14 mouse cellular contexts compared by ENCODE assay signal in genomic region chr14:123009108-123010018, GRCm38 (mm10). TPM values are rescaled to one million over a fixed set of nuclear protein-coding genes. Genes with fewer than 3 reads are reported as not detected.
DNase-seq lines count a peak whose midpoint lies in the region; ATAC-seq and TF ChIP-seq lines count a peak whose summit lies in the region.
"Had no signal": no experiment of that assay in that cellular context is flagged by ENCODE, and none has a peak within 500 bp of the region (broad histone marks: within the 10 kb centered on the region; RNA-seq: fewer than 3 reads in every experiment).

No protein-coding gene starts in this region.

- no peak for TF ChIP-seq POLR2A in brain, embryonic 14.5 days (IDR thresholded peaks at IDR 0.05; ENCODE audit: borderline replicate concordance, extremely low read depth, insufficient read depth, insufficient read length, poor library complexity, severe bottlenecking)

- DNase-seq in hindbrain, embryonic 11.5 days (ENCODE audit: low spot score) = no peak
- DNase-seq in hindbrain, embryonic 10.5 days (ENCODE audit: low spot score) = no peak
- peak; percentile 83 for DNase-seq in brain, embryonic 14.5 days (ENCODE audit: low read depth)
- peak; percentile 51 for DNase-seq in forebrain, postnatal 0 days
- peak; percentile 35 for DNase-seq in midbrain, postnatal 0 days (ENCODE audit: low spot score)
- no peak for DNase-seq in left cerebral cortex, postnatal 36 days (ENCODE audit: low spot score in 2 of 2)
- DNase-seq in adrenal gland, adult 2 months = no peak
- DNase-seq: adrenal gland, postnatal 36 days; cerebellum, adult 11-12 months; gastrocnemius, postnatal 25 days; right cerebral cortex, postnatal 25 days had no signal

- 71% methylated on average over 18 of the region's 18 CpGs for WGBS in hindbrain, embryonic 11.5 days
- 77% methylated on average over 18 of the region's 18 CpGs for WGBS in hindbrain, embryonic 10.5 days
- WGBS in forebrain, postnatal 0 days = 39% methylated on average over 18 of the region's 18 CpGs
- 34% methylated on average over 18 of the region's 18 CpGs for WGBS in midbrain, postnatal 0 days

- H3K4me3 ChIP-seq in hindbrain, embryonic 11.5 days (ENCODE audit: low read depth, low read length) = no peak overlapping the region
- no peak overlapping the region for H3K4me3 ChIP-seq in hindbrain, embryonic 10.5 days
- H3K4me3 ChIP-seq in forebrain, postnatal 0 days (ENCODE audit: low read depth, low read length) = no peak overlapping the region
- no peak overlapping the region for H3K4me3 ChIP-seq in midbrain, postnatal 0 days (ENCODE audit: low read depth, low read length)
- H3K4me3 ChIP-seq: liver, embryonic 15.5 days had no signal

- H3K4me1 ChIP-seq in hindbrain, embryonic 11.5 days (replicated peaks; ENCODE audit: control insufficient read depth, insufficient read depth, low read length) = no peaks in the 10 kb centered on the region
- no peaks in the 10 kb centered on the region for H3K4me1 ChIP-seq in hindbrain, embryonic 10.5 days (replicated peaks)
- H3K4me1 ChIP-seq in forebrain, postnatal 0 days (ENCODE audit: insufficient read depth) = no peaks in the 10 kb centered on the region
- H3K4me1 ChIP-seq in midbrain, postnatal 0 days (ENCODE audit: insufficient read depth, low read length) = no peaks in the 10 kb centered on the region
- H3K4me1 ChIP-seq: liver, embryonic 15.5 days had no signal

- peak; percentile 72 for ATAC-seq in hindbrain, embryonic 11.5 days (ENCODE audit: low FRiP score)
- ATAC-seq in forebrain, postnatal 0 days = peak; percentile 88
- ATAC-seq in midbrain, postnatal 0 days (ENCODE audit: low FRiP score) = peak; percentile 90
- ATAC-seq: intestine, postnatal 0 days had no signal

- no peak overlapping the region for H3K27ac ChIP-seq in hindbrain, embryonic 11.5 days (ENCODE audit: low read depth, low read length)
- H3K27ac ChIP-seq in hindbrain, embryonic 10.5 days = no peak overlapping the region
- peak overlapping the region; percentile 51 for H3K27ac ChIP-seq in forebrain, postnatal 0 days (ENCODE audit: low read depth, low read length)
- peak overlapping the region; percentile 49 for H3K27ac ChIP-seq in midbrain, postnatal 0 days (ENCODE audit: low read depth, low read length)
- H3K27ac ChIP-seq: liver, embryonic 15.5 days; macrophage had no signal

- H3K9me3 ChIP-seq in hindbrain, embryonic 11.5 days (ENCODE audit: control insufficient read depth, low read length) = no peaks in the 10 kb centered on the region
- H3K9me3 ChIP-seq in hindbrain, embryonic 10.5 days = no peaks in the 10 kb centered on the region
- H3K9me3 ChIP-seq in forebrain, postnatal 0 days (ENCODE audit: low read length) = no peaks in the 10 kb centered on the region
- no peaks in the 10 kb centered on the region for H3K9me3 ChIP-seq in midbrain, postnatal 0 days (ENCODE audit: low read length)
- H3K9me3 ChIP-seq: liver, embryonic 15.5 days had no signal

- H3K9ac ChIP-seq in hindbrain, embryonic 11.5 days (ENCODE audit: low read depth, low read length) = no peak overlapping the region
- no peak overlapping the region for H3K9ac ChIP-seq in forebrain, postnatal 0 days
- H3K9ac ChIP-seq in midbrain, postnatal 0 days (replicated peaks; ENCODE audit: low read length, poor library complexity, severe bottlenecking) = no peak overlapping the region
- H3K9ac ChIP-seq: liver, embryonic 15.5 days had no signal

- H3K27me3 ChIP-seq in hindbrain, embryonic 11.5 days (ENCODE audit: control insufficient read depth, insufficient read depth, low read length) = no peaks in the 10 kb centered on the region
- no peaks in the 10 kb centered on the region for H3K27me3 ChIP-seq in hindbrain, embryonic 10.5 days (ENCODE audit: insufficient read depth, poor library complexity, severe bottlenecking)
- no peaks in the 10 kb centered on the region for H3K27me3 ChIP-seq in forebrain, postnatal 0 days (ENCODE audit: insufficient read depth, low read length)
- no peaks in the 10 kb centered on the region for H3K27me3 ChIP-seq in midbrain, postnatal 0 days (ENCODE audit: insufficient read depth, low read length)
- H3K27me3 ChIP-seq: liver, embryonic 15.5 days had no signal

- H3K36me3 ChIP-seq in hindbrain, embryonic 11.5 days (ENCODE audit: control insufficient read depth, insufficient read depth, low read length) = no peaks in the 10 kb centered on the region
- H3K36me3 ChIP-seq in hindbrain, embryonic 10.5 days = no peaks in the 10 kb centered on the region
- H3K36me3 ChIP-seq in forebrain, postnatal 0 days (ENCODE audit: insufficient read depth) = no peaks in the 10 kb centered on the region
- no peaks in the 10 kb centered on the region for H3K36me3 ChIP-seq in midbrain, postnatal 0 days (ENCODE audit: insufficient read depth, low read length)
- H3K36me3 ChIP-seq: liver, embryonic 15.5 days had no signal

- no peak overlapping the region for H3K4me2 ChIP-seq in hindbrain, embryonic 11.5 days (replicated peaks; ENCODE audit: low read depth, low read length)
- H3K4me2 ChIP-seq in forebrain, postnatal 0 days (ENCODE audit: low read depth) = no peak overlapping the region
- no peak overlapping the region for H3K4me2 ChIP-seq in midbrain, postnatal 0 days (ENCODE audit: low read depth, low read length, poor library complexity, severe bottlenecking)
- H3K4me2 ChIP-seq: liver, embryonic 15.5 days had no signal

- no peak for TF ChIP-seq CTCF in brain, embryonic 14.5 days (IDR thresholded peaks at IDR 0.05; ENCODE audit: borderline replicate concordance, extremely low read depth, insufficient read depth, insufficient read length)
- TF ChIP-seq CTCF in forebrain, postnatal 0 days (IDR thresholded peaks at IDR 0.05; ENCODE audit: low read depth) = no peak
- no peak for TF ChIP-seq CTCF in midbrain, postnatal 0 days (IDR thresholded peaks at IDR 0.05)

- intact Hi-C loops in left cerebral cortex, postnatal 36 days (cut with DNase I) = no loop called here

RNA-seq across cellular contexts. Expression of gene Tmtc4, which starts 25.5 kb away (rescaled TPM):
- polyA plus RNA-seq in hindbrain, embryonic 11.5 days (2014; fragmentation: Nextera tagmentation; extraction: Ambion mirVana) = 40.0 and 43.5 TPM in 2 replicates
- 28.5 and 29.0 TPM in 2 replicates for polyA plus RNA-seq in hindbrain, embryonic 10.5 days (2016; fragmentation: Nextera tagmentation; extraction: Ambion mirVana)
- polyA plus RNA-seq in brain, embryonic 14.5 days (2012; rRNA removed) = 32.0 and 40.0 TPM in 2 replicates
- total RNA-seq in forebrain, postnatal 0 days (2014; rRNA removed) = 48.5 and 51.8 TPM in 2 replicates
- 27.7 and 30.1 TPM in 2 replicates for polyA plus RNA-seq in forebrain, postnatal 0 days (2015; fragmentation: Nextera tagmentation; extraction: Ambion mirVana)
- 62.1 and 79.5 TPM in 2 replicates for total RNA-seq in midbrain, postnatal 0 days (2014; rRNA removed)
- 32.2 and 32.9 TPM in 2 replicates for polyA plus RNA-seq in midbrain, postnatal 0 days (2015; fragmentation: Nextera tagmentation; extraction: Ambion mirVana)
- total RNA-seq in left cerebral cortex, postnatal 36 days (2021) = 10 to 100 TPM; 22.2 to 23.6 TPM
- 10 to 100 TPM; 18.7 to 22.4 TPM for total RNA-seq in adrenal gland, adult 2 months (2021)
- 3.0 and 7.0 TPM in 2 replicates for polyA plus RNA-seq in adrenal gland, adult 2 months (2012; rRNA removed)

Comparison
In these comparisons a context has a peak if more than half of its experiments do, and no peak if none do; other contexts are left out.
1. DNase-seq: peak in brain, embryonic 14.5 days (single experiment), forebrain, postnatal 0 days (single experiment) and midbrain, postnatal 0 days (single experiment); none in hindbrain, embryonic 11.5 days (single experiment), hindbrain, embryonic 10.5 days (single experiment), left cerebral cortex, postnatal 36 days (0 of 2) and adrenal gland, adult 2 months (single experiment).
2. H3K27ac ChIP-seq: peak in forebrain, postnatal 0 days (single experiment) and midbrain, postnatal 0 days (single experiment); none in hindbrain, embryonic 11.5 days (single experiment) and hindbrain, embryonic 10.5 days (single experiment).
3. Peak in every context shown above with its lines, with median percentiles within 50 percentile points of each other: ATAC-seq.